Mouse (Mus musculus) forebrain, embryonic 15.5 days (tissue): ENCODE data around the gene Olfr524. TPM values are rescaled to one million over a fixed set of nuclear protein-coding genes. Genes with fewer than 3 reads are reported as not detected.

ENCODE experiments used
- ATAC-seq: fragments of 200-750 bp; cut with Nextera tagmentation; replicated peaks from 2 replicates; pipeline ENCODE4 v1.8.0; 2017; ENCODE audit warnings: mild to moderate bottlenecking, moderate TSS enrichment, moderate library complexity
- H3K27ac ChIP-seq: fragments of 300-500 bp; sonication (generic); replicated peaks from 2 replicates; pipeline ENCODE4 v1.5.1; 2015; ENCODE audit warnings: mild to moderate bottlenecking, inconsistent platforms
- H3K27me3 ChIP-seq: fragments of 300-500 bp; sonication (generic); 2 replicates; pipeline ENCODE4 v1.6.1; 2015; ENCODE audit warnings: inconsistent platforms
- H3K36me3 ChIP-seq: fragments of 300-500 bp; sonication (generic); 2 replicates; pipeline ENCODE4 v1.6.1; 2015; ENCODE audit warnings: mild to moderate bottlenecking, inconsistent platforms
- H3K4me1 ChIP-seq: fragments of 300-500 bp; sonication (generic); 2 replicates; pipeline ENCODE4 v1.6.1; 2015; ENCODE audit warnings: inconsistent platforms
- H3K4me2 ChIP-seq: fragments of 300-500 bp; sonication (generic); replicated peaks from 2 replicates; pipeline ENCODE4 v1.6.1; 2015; ENCODE audit warnings: mild to moderate bottlenecking, inconsistent platforms
- H3K4me3 ChIP-seq: fragments of 300-500 bp; sonication (generic); 2 replicates; pipeline ENCODE4 v1.5.1; 2015; ENCODE audit warnings: mild to moderate bottlenecking, inconsistent platforms
- H3K9ac ChIP-seq: fragments of 300-500 bp; sonication (generic); replicated peaks from 2 replicates; pipeline ENCODE4 v1.6.1; 2015; ENCODE audit warnings: mild to moderate bottlenecking, inconsistent platforms
- H3K9me3 ChIP-seq: fragments of 300-500 bp; sonication (generic); 2 replicates; pipeline ENCODE4 v1.6.1; 2016; ENCODE audit warnings: inconsistent platforms
- WGBS: fragments of 180-500 bp; shearing (Covaris S2); methylation state at CpG from one replicate; pipeline ENCODE4 v1.1.7; 2015; ENCODE audit warnings: mixed read lengths; 5-methylcytosine and 5-hydroxymethylcytosine counted together
- polyA plus RNA-seq: library from polyadenylated mRNA; unstranded; fragments of >200 nt; fragmentation: Nextera tagmentation; extraction: Ambion mirVana; gene quantifications from 2 replicates; pipeline ENCODE4 v1.2.1, GENCODE M21; 2015

Olfr524 gene
- polyA plus RNA-seq, result not detected in 2 replicates

- H3K27me3 ChIP-seq, result no peaks in the 10 kb centered on the region
- no peak for ATAC-seq
- H3K27ac ChIP-seq, result no peak within 1 kb of the TSS
- H3K9ac ChIP-seq, result no peak within 1 kb of the TSS
- H3K4me2 ChIP-seq, result no peak within 1 kb of the TSS
- H3K4me1 ChIP-seq, result no peaks in the 10 kb centered on the region
- H3K4me3 ChIP-seq, result no peak within 1 kb of the TSS
- H3K9me3 ChIP-seq, result no peaks in the 10 kb centered on the region
- no peaks in the 10 kb centered on the region for H3K36me3 ChIP-seq
Observed at GRCm38 (mm10) chr7:140205864-140206263, at the start of gene Olfr524. TSS of gene Olfr524 (minus strand) at chr7:140205964.

DNA sequence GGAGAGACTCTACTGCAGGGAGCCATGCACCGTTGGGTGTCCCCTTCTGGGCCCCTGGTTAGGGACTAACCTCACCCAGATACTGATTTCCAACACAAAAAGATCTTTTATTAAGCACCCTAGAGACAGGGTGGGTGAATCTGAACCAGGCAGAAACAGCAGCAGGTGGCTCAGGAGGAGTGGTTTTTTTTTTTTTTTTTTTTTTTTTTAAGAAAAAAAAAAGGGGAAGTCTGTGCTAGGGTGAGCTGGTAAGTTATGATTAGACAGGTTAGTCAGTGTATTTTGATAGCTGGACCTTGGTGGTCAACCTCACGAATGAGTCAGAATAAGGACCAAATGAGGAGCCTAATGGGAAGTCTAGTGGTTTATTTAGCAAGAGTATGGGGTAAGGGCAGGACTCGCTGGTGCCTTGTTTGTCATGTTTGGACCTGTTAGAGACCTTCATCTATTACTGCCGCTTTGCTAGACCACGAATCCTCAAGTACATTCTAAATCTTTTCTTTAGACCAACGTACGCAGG, 48.1 kb upstream of the Olfr524 start:
- 91% methylated on average over 7 of the region's 7 CpGs for WGBS
- H3K4me1 ChIP-seq, result no peaks in the 10 kb centered on the region
- no peak overlapping the region for H3K9ac ChIP-seq
- no peak overlapping the region for H3K4me3 ChIP-seq
- H3K27ac ChIP-seq, result no peak overlapping the region
- no peaks in the 10 kb centered on the region for H3K9me3 ChIP-seq
- H3K4me2 ChIP-seq, result no peak overlapping the region
- no peak for ATAC-seq
- H3K36me3 ChIP-seq, result no peaks in the 10 kb centered on the region
- H3K27me3 ChIP-seq, result no peaks in the 10 kb centered on the region

DNA sequence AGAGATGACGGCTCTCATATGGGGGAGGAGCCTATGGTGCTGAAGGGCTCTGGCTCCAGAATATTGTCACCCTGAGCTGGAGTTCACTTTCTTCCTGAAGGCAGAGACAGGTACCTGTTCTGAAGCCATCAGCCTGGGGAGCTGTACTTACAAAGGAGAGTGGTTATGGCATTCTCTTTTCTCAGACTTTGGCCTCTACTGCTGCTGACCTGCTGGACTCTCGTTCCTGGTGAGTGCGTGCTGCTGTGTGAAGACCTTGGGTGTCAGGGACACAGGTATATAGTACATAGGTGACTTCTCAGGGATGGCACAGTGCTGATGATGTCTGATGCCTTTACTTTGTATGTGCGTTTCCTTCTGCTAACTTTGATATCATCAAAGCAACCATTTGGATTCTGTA, 41.5 kb upstream of the Olfr524 start, which contains the start of gene 5830411N06Rik:
Gene 5830411N06Rik (plus strand): TSS at position 69 of the 400 bp plus-strand sequence.
- no peaks in the 10 kb centered on the region for H3K9me3 ChIP-seq
- no peaks in the 10 kb centered on the region for H3K4me1 ChIP-seq
- no peak within 1 kb of the TSS for H3K9ac ChIP-seq
- 79% methylated on average over 4 of the region's 4 CpGs for WGBS
- ATAC-seq, result no peak
- no peak within 1 kb of the TSS for H3K27ac ChIP-seq
- H3K4me2 ChIP-seq, result no peak within 1 kb of the TSS
- no peaks in the 10 kb centered on the region for H3K27me3 ChIP-seq
- H3K36me3 ChIP-seq, result no peaks in the 10 kb centered on the region
- H3K4me3 ChIP-seq, result no peak within 1 kb of the TSS

DNA sequence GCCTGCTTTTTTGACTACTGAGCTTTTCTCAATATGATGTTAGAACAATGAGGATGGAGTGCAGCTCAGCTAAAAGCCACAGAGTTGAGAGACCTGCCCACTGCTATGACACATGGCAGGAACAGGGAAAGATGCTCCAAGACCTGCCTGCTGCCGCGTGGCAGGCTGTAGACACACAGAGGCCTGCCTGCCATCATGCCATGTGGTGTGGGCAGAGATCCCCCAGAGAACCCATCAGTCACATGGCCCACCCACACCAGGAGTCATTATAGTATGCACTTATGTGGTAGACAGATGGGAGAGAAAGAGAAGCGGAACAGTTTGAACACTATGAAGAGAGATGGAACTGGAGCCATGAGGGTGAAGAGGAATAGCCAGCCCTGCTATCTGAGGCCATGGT, 27.9 kb upstream of the Olfr524 start:
- ATAC-seq, result no peak
- WGBS, result 95% methylated on average over 3 of the region's 3 CpGs

DNA sequence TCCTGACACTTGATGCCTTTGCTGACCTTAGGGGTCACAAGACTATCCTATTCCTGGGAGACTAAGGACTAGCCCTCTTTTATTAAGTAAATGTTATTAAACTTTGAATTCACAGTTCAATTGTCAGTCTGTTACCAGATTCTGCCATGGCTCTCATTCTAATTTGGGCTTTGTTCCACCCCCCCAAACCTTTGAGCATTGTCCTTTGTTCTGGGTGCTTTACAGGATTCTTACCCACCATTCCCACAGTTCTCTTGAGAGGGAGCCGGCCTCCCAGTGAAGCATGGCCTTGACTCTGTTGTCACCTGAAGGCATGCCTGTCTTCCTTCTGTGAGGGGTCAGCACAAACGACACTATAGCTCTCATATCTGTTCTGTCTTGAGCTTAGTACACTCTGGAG, 25.3 kb upstream of the Olfr524 start:
- 75% methylated on average over 2 of the region's 2 CpGs for WGBS

More for the DNA sequence above, 27.9 kb upstream of the Olfr524 start:
- no peak overlapping the region for H3K4me3 ChIP-seq
- no peaks in the 10 kb centered on the region for H3K27me3 ChIP-seq
- H3K27ac ChIP-seq, result no peak overlapping the region
- no peak overlapping the region for H3K9ac ChIP-seq
- no peaks in the 10 kb centered on the region for H3K36me3 ChIP-seq
- H3K9me3 ChIP-seq, result no peaks in the 10 kb centered on the region
- H3K4me2 ChIP-seq, result no peak overlapping the region
- H3K4me1 ChIP-seq, result no peaks in the 10 kb centered on the region

GRCm38 (mm10) chr7:140228476-140228875, 22.7 kb upstream of the Olfr524 start:
- 81% methylated on average over 13 of the region's 13 CpGs for WGBS
- Histone ChIP-seq H3K4me3 (no peak overlapping the region), H3K36me3 (no peaks in the 10 kb centered on the region), H3K4me1 (no peaks in the 10 kb centered on the region), H3K4me2 (no peak overlapping the region), H3K27ac (no peak overlapping the region), H3K9me3 (no peaks in the 10 kb centered on the region), H3K27me3 (no peaks in the 10 kb centered on the region), H3K9ac (no peak overlapping the region)
- no peak for ATAC-seq

More for the DNA sequence above, 25.3 kb upstream of the Olfr524 start:
- Histone ChIP-seq H3K27me3 (no peaks in the 10 kb centered on the region), H3K9ac (no peak overlapping the region), H3K9me3 (no peaks in the 10 kb centered on the region), H3K4me2 (no peak overlapping the region), H3K27ac (no peak overlapping the region), H3K36me3 (no peaks in the 10 kb centered on the region), H3K4me1 (no peaks in the 10 kb centered on the region), H3K4me3 (no peak overlapping the region)
- ATAC-seq, result no peak

DNA sequence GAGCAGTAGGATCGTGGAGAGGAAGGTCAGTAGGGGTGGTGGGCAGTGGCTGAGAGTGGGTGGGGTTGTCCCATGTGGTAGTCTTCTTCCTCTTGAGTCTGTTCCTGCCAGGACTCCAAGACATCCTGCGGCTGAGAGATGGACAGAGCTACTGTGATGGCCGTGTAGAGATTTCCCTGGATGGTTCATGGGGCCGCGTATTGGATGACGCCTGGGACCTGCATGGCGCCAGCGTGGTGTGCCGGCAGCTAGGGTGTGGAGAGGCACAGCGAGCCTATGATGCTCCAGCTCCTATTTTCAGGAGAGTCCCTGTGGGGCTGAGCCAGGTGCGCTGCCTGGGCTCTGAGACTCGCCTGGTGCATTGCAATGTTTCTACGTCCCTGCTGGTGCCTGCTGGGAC, 18.4 kb upstream of the Olfr524 start:
- H3K4me2 ChIP-seq, result no peak overlapping the region
- 90% methylated on average over 13 of the region's 13 CpGs for WGBS
- no peak overlapping the region for H3K9ac ChIP-seq
- no peak overlapping the region for H3K4me3 ChIP-seq
- H3K4me1 ChIP-seq, result no peaks in the 10 kb centered on the region
- no peak for ATAC-seq
- H3K27ac ChIP-seq, result no peak overlapping the region
- no peaks in the 10 kb centered on the region for H3K27me3 ChIP-seq
- no peaks in the 10 kb centered on the region for H3K36me3 ChIP-seq
- H3K9me3 ChIP-seq, result no peaks in the 10 kb centered on the region

DNA sequence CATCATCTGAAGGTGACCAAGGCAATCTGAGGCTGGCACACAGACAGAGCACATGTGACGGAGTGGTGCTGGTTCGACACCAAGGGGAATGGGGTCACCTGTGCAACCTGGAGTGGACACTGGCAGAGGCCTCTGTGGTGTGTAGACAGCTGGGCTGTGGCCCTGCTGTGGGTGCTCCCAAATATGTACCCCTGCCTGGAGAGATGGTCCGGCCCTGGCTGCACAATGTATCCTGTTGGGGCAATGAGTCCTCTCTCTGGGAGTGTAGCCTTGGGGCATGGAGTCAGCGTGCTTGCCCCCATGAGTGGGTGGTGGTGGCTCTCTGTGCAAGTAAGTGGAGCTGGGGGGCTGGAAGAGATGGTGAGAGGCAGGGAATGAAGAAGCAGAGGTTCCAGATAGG, 14.6 kb upstream of the Olfr524 start:
- WGBS, result 91% methylated on average over 4 of the region's 4 CpGs
- ATAC-seq, result no peak

DNA sequence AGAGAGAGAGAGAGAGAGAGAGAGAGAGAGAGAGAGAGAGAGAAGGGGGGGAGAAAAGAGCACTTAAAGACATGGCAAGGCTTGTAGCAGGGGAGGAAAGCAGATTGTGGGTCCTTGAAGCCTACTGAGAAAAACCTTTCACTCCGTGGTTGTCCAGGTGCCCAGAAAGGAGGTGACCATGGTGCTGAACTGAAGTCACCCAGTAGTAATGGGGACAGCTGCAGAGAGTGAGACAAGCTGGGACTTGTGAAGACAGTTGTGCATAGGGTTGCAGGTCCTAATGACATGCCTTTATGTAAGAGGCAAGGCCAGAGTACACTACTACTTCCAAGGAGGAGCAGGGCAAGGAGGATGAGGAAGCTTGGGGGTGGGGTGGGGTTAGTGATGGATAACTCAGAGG, 13.5 kb upstream of the Olfr524 start:
- no peak overlapping the region for H3K27ac ChIP-seq
- WGBS, result 17% methylated on average over 1 of the region's 1 CpGs
- H3K36me3 ChIP-seq, result no peaks in the 10 kb centered on the region

More for the DNA sequence above, 14.6 kb upstream of the Olfr524 start:
- H3K9ac ChIP-seq, result no peak overlapping the region
- no peak overlapping the region for H3K4me3 ChIP-seq
- no peaks in the 10 kb centered on the region for H3K4me1 ChIP-seq
- H3K36me3 ChIP-seq, result no peaks in the 10 kb centered on the region
- H3K9me3 ChIP-seq, result no peaks in the 10 kb centered on the region
- no peak overlapping the region for H3K4me2 ChIP-seq
- no peaks in the 10 kb centered on the region for H3K27me3 ChIP-seq
- H3K27ac ChIP-seq, result no peak overlapping the region

GRCm38 (mm10) chr7:140217967-140218366, 12.2 kb upstream of the Olfr524 start, which contains the start of gene Cd163l1:
TSS of gene Cd163l1 (plus strand) at chr7:140218267.
- no peaks in the 10 kb centered on the region for H3K4me1 ChIP-seq
- no peak within 1 kb of the TSS for H3K9ac ChIP-seq
- H3K9me3 ChIP-seq, result no peaks in the 10 kb centered on the region
- H3K4me3 ChIP-seq, result no peak within 1 kb of the TSS
- no peaks in the 10 kb centered on the region for H3K27me3 ChIP-seq
- ATAC-seq, result no peak
- H3K36me3 ChIP-seq, result no peaks in the 10 kb centered on the region
- WGBS, result 88% methylated on average over 2 of the region's 2 CpGs
- H3K4me2 ChIP-seq, result no peak within 1 kb of the TSS
- H3K27ac ChIP-seq, result no peak within 1 kb of the TSS

More for the DNA sequence above, 13.5 kb upstream of the Olfr524 start:
- ATAC-seq, result no peak
- no peaks in the 10 kb centered on the region for H3K4me1 ChIP-seq
- H3K9ac ChIP-seq, result no peak overlapping the region
- H3K9me3 ChIP-seq, result no peaks in the 10 kb centered on the region
- no peak overlapping the region for H3K4me2 ChIP-seq
- no peak overlapping the region for H3K4me3 ChIP-seq
- H3K27me3 ChIP-seq, result no peaks in the 10 kb centered on the region

- Histone ChIP-seq H3K9ac (no peak overlapping the region), H3K27ac (no peak overlapping the region), H3K27me3 (no peaks in the 10 kb centered on the region), H3K4me2 (no peak overlapping the region), H3K4me1 (no peaks in the 10 kb centered on the region), H3K4me3 (no peak overlapping the region), H3K9me3 (no peaks in the 10 kb centered on the region), H3K36me3 (no peaks in the 10 kb centered on the region)
- WGBS, result 88% methylated on average over 5 of the region's 5 CpGs
- ATAC-seq, result no peak
Observed at GRCm38 (mm10) chr7:140213841-140214240, 8.1 kb upstream of the Olfr524 start.

GRCm38 (mm10) chr7:140208677-140209076, 2.9 kb upstream of the Olfr524 start:
- Histone ChIP-seq H3K4me2 (no peak overlapping the region), H3K9ac (no peak overlapping the region), H3K27me3 (no peaks in the 10 kb centered on the region), H3K9me3 (no peaks in the 10 kb centered on the region), H3K27ac (no peak overlapping the region), H3K4me1 (no peaks in the 10 kb centered on the region), H3K4me3 (no peak overlapping the region), H3K36me3 (no peaks in the 10 kb centered on the region)
- WGBS, result 87% methylated on average over 3 of the region's 3 CpGs
- ATAC-seq, result no peak

DNA sequence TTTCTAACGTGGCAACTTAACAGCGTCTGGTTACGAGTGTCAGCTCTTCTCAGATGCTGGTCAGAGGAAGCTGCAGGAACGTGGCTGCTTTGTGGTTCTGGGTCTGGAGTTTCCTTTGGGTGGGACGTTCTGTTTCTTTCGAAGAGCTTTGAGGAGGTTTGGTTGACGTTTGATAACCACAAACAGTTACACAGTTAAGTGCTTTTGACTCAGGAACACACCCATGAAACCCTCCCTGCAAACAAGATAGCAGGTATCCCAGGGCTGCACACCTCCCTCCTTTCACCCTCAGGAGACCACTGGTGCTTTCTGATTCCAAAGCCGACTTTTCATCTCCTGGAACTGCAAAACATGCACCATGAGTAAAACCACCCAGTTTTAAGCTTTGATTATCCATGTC, 2.4 kb upstream of the Olfr524 start:
- H3K9ac ChIP-seq, result no peak overlapping the region
- no peaks in the 10 kb centered on the region for H3K27me3 ChIP-seq
- H3K4me3 ChIP-seq, result no peak overlapping the region
- no peak for ATAC-seq
- H3K4me2 ChIP-seq, result no peak overlapping the region
- no peaks in the 10 kb centered on the region for H3K4me1 ChIP-seq
- H3K27ac ChIP-seq, result no peak overlapping the region
- H3K36me3 ChIP-seq, result no peaks in the 10 kb centered on the region
- 78% methylated on average over 8 of the region's 8 CpGs for WGBS
- H3K9me3 ChIP-seq, result no peaks in the 10 kb centered on the region
